Mouse (Mus musculus): ENCODE measurements around the gene Ccdc186.
"Not testable (repeated sequence)": the region's sequence is repeated elsewhere in the genome, so short reads cannot be mapped to it uniquely, and the experiment has no call there.

The Ccdc186 gene

GRCm38 (mm10) chr19:56800930-56801655 lies 20.9 kb downstream of the Ccdc186 start:
- no peak for DNase-seq

- no peak for DNase-seq
These were observed 21.8 kb downstream of the Ccdc186 start for GRCm38 (mm10) chr19:56800226-56800625.

GRCm38 (mm10) chr19:56797376-56797775 lies 24.6 kb downstream of the Ccdc186 start:
- DNase-seq = no peak

- DNase-seq = no peak
These were observed 33.0 kb downstream of the Ccdc186 start for GRCm38 (mm10) chr19:56788952-56789351.

- no peak for DNase-seq
These were observed 34.1 kb downstream of the Ccdc186 start for GRCm38 (mm10) chr19:56787911-56788310.

- DNase-seq = not testable (repeated sequence)
These were observed 43.5 kb downstream of the Ccdc186 start for GRCm38 (mm10) chr19:56778532-56778931.

GRCm38 (mm10) chr19:56776719-56777382 lies 45.1 kb downstream of the Ccdc186 start:
- DNase-seq = peak; percentile 36

GRCm38 (mm10) chr19:56775893-56776718 lies 45.9 kb downstream of the Ccdc186 start:
- no peak for DNase-seq

GRCm38 (mm10) chr19:56774971-56775892 lies 46.8 kb downstream of the Ccdc186 start:
- no peak for DNase-seq

- DNase-seq = peak; percentile 8
These were observed 47.5 kb downstream of the Ccdc186 start for GRCm38 (mm10) chr19:56774408-56774962.

- DNase-seq = no peak
These were observed 48.5 kb downstream of the Ccdc186 start for GRCm38 (mm10) chr19:56773393-56773971.

- no peak for DNase-seq
These were observed 49.8 kb downstream of the Ccdc186 start for GRCm38 (mm10) chr19:56772158-56772557.

- no peak for DNase-seq
These were observed 53.0 kb downstream of the Ccdc186 start for GRCm38 (mm10) chr19:56769024-56769423.

GRCm38 (mm10) chr19:56762686-56763085 lies 59.3 kb downstream of the Ccdc186 start:
- no peak for DNase-seq

GRCm38 (mm10) chr19:56761727-56762126 lies 60.3 kb downstream of the Ccdc186 start:
- no peak for DNase-seq

GRCm38 (mm10) chr19:56761096-56761495 lies 60.9 kb downstream of the Ccdc186 start:
- DNase-seq = no peak

- DNase-seq = no peak
These were observed 61.6 kb downstream of the Ccdc186 start for GRCm38 (mm10) chr19:56760306-56760940.

GRCm38 (mm10) chr19:56759740-56760139 lies 62.2 kb downstream of the Ccdc186 start:
- DNase-seq = no peak

- DNase-seq = no peak
These were observed 63.7 kb downstream of the Ccdc186 start for GRCm38 (mm10) chr19:56758311-56758710.

- no peak for DNase-seq
These were observed 65.6 kb downstream of the Ccdc186 start for GRCm38 (mm10) chr19:56756412-56756811.

GRCm38 (mm10) chr19:56754456-56754855 lies 67.5 kb downstream of the Ccdc186 start:
- DNase-seq = not testable (repeated sequence)
